10 mouse cellular contexts compared by ENCODE assay signal in the genomic region with DNA sequence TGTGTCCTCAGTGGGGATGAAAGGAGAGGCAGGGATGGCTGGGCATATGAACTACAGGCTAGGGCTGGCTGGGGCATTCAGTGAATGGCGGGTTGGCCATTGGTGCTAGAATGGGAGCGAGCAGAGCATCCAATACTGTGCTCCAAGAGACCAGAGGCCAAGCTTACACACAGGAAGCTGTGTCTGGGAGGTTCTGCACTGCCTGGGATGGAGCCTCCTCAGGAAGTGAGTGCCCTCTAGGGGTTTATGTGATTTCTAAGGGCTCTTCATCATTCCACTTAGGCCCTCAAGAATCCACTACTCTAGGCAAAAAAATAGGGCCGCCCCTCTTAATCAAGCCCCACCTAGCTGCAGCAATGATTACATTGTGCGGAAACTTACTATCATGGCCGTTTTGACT.
A peak's percentile ranks its signal among the peaks of the same experiment; 100 is the strongest.
DNase-seq lines count a peak whose midpoint lies in the region; ATAC-seq and TF ChIP-seq lines count a peak whose summit lies in the region.
"Had no signal": no experiment of that assay in that cellular context is flagged by ENCODE, and none has a peak within 500 bp of the region (broad histone marks: within the 10 kb centered on the region; RNA-seq: fewer than 3 reads in every experiment).

No protein-coding gene starts in this region.

- H3K27me3 ChIP-seq in heart, embryonic 13.5 days (replicated peaks): peaks cover 25% of the 10 kb centered on the region; the same call in 1 of the 2 replicates
- H3K27me3 ChIP-seq in heart, embryonic 12.5 days (replicated peaks): peaks cover 21% of the 10 kb centered on the region; the same call in 1 of the 2 replicates
- H3K27me3 ChIP-seq in forebrain, embryonic 15.5 days: no peaks in the 10 kb centered on the region
- H3K27me3 ChIP-seq in lung, embryonic 14.5 days (ENCODE audit: insufficient read depth, low read length): peaks cover 5% of the 10 kb centered on the region; the same call in 1 of the 2 replicates

- H3K4me3 ChIP-seq in heart, embryonic 13.5 days: no peak overlapping the region
- H3K4me3 ChIP-seq in heart, embryonic 12.5 days: no peak overlapping the region
- no peak overlapping the region for H3K4me3 ChIP-seq in forebrain, embryonic 15.5 days
- no peak overlapping the region for H3K4me3 ChIP-seq in lung, embryonic 14.5 days (ENCODE audit: low read depth, low read length)

- peak; percentile 48 for TF ChIP-seq CTCF in lung, embryonic 14.5 days (IDR thresholded peaks at IDR 0.05; ENCODE audit: low read depth)

- peaks cover 19% of the 10 kb centered on the region for H3K4me1 ChIP-seq in heart, embryonic 13.5 days
- peaks cover 14% of the 10 kb centered on the region for H3K4me1 ChIP-seq in heart, embryonic 12.5 days (replicated peaks)
- no peaks in the 10 kb centered on the region for H3K4me1 ChIP-seq in forebrain, embryonic 15.5 days
- H3K4me1 ChIP-seq in lung, embryonic 14.5 days (ENCODE audit: insufficient read depth): no peaks in the 10 kb centered on the region

- H3K9ac ChIP-seq in heart, embryonic 13.5 days: no peak overlapping the region
- no peak overlapping the region for H3K9ac ChIP-seq in heart, embryonic 12.5 days
- H3K9ac ChIP-seq in forebrain, embryonic 15.5 days (replicated peaks): no peak overlapping the region
- H3K9ac ChIP-seq in lung, embryonic 14.5 days: no peak overlapping the region

- no peaks in the 10 kb centered on the region for H3K9me3 ChIP-seq in heart, embryonic 13.5 days
- no peaks in the 10 kb centered on the region for H3K9me3 ChIP-seq in heart, embryonic 12.5 days (replicated peaks)
- H3K9me3 ChIP-seq in forebrain, embryonic 15.5 days: no peaks in the 10 kb centered on the region
- no peaks in the 10 kb centered on the region for H3K9me3 ChIP-seq in lung, embryonic 14.5 days (ENCODE audit: low read depth, low read length)
- H3K9me3 ChIP-seq: G1E had no signal

- H3K27ac ChIP-seq in heart, embryonic 13.5 days (replicated peaks): no peak overlapping the region
- H3K27ac ChIP-seq in heart, embryonic 12.5 days (ENCODE audit: poor library complexity, severe bottlenecking): no peak overlapping the region
- no peak overlapping the region for H3K27ac ChIP-seq in forebrain, embryonic 15.5 days (replicated peaks)
- no peak overlapping the region for H3K27ac ChIP-seq in lung, embryonic 14.5 days (ENCODE audit: low read depth)

- WGBS in heart, embryonic 13.5 days: 71% methylated on average over 5 of the region's 5 CpGs
- 68% methylated on average over 5 of the region's 5 CpGs for WGBS in heart, embryonic 12.5 days
- WGBS in forebrain, embryonic 15.5 days: 81% methylated on average over 5 of the region's 5 CpGs
- WGBS in lung, embryonic 14.5 days: 53% methylated on average over 5 of the region's 5 CpGs

- intact Hi-C loops in left cerebral cortex, postnatal 25 days (cut with DNase I): loop anchor here (2.0 kb wide), 1 partner anchor 99 kb away; no protein-coding TSS in a partner anchor

- peak; percentile 6 for DNase-seq in 416B (ENCODE audit: low read depth)
- peak; percentile 65 for DNase-seq in lung, embryonic 14.5 days
- DNase-seq in ovary, postnatal 14 days (ENCODE audit: low spot score): no peak
- DNase-seq in left cerebral cortex, postnatal 25 days (ENCODE audit: low spot score in 2 of 2): no peak
- DNase-seq in thymus, postnatal 36 days: no peak
- DNase-seq: left cerebral cortex, postnatal 4 days had no signal

- H3K36me3 ChIP-seq in heart, embryonic 13.5 days: no peaks in the 10 kb centered on the region
- H3K36me3 ChIP-seq in heart, embryonic 12.5 days: no peaks in the 10 kb centered on the region
- no peaks in the 10 kb centered on the region for H3K36me3 ChIP-seq in forebrain, embryonic 15.5 days
- H3K36me3 ChIP-seq in lung, embryonic 14.5 days (ENCODE audit: insufficient read depth): no peaks in the 10 kb centered on the region

- no peak overlapping the region for H3K4me2 ChIP-seq in heart, embryonic 13.5 days
- H3K4me2 ChIP-seq in heart, embryonic 12.5 days: no peak overlapping the region
- H3K4me2 ChIP-seq in forebrain, embryonic 15.5 days (replicated peaks): no peak overlapping the region
- H3K4me2 ChIP-seq in lung, embryonic 14.5 days: no peak overlapping the region

- peak; percentile 39; the same call in 1 of the 2 replicates for ATAC-seq in heart, embryonic 13.5 days (ENCODE audit: extremely low read depth, insufficient number of reproducible peaks, low FRiP score, low TSS enrichment)
- no peak for ATAC-seq in heart, embryonic 12.5 days (ENCODE audit: insufficient number of reproducible peaks, low FRiP score)
- ATAC-seq in forebrain, embryonic 15.5 days (replicated peaks): peak; percentile 64; the same call in 1 of the 2 replicates
- peak; percentile 75 for ATAC-seq in lung, embryonic 14.5 days (ENCODE audit: insufficient read depth)

Comparison
In these comparisons a context has a peak if more than half of its experiments do, and no peak if none do; other contexts are left out.
1. DNase-seq: peak in 416B (single experiment) and lung, embryonic 14.5 days (single experiment); none in ovary, postnatal 14 days (single experiment), left cerebral cortex, postnatal 25 days (0 of 2) and thymus, postnatal 36 days (0 of 2).